In the genomic region with DNA sequence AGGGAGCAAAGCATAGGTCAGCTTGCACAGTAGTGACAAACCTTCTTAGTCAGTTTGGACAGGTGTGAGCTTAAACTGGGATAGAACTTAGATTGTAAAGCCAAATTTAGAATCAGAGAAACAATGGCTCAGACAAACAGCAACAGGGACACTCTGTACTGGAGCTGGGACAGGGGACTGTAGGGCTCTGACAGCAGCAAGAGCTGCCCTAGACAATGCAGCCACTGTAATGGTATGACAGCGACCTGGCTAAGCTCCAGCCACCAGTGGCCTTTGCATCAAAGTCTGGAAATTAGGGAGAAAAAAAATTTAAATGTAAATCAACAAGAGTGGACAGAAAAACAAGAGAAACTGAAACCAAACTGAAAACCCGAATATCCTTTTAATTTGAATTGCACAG, we compare ENCODE assay signal across 9 mouse cellular contexts. TPM values are rescaled to one million over a fixed set of nuclear protein-coding genes. Genes with fewer than 3 reads are reported as not detected.
DNase-seq lines count a peak whose midpoint lies in the region; ATAC-seq lines count a peak whose summit lies in the region.
"Had no signal": no experiment of that assay in that cellular context is flagged by ENCODE, and none has a peak within 500 bp of the region (broad histone marks: within the 10 kb centered on the region; RNA-seq: fewer than 3 reads in every experiment).

No protein-coding gene starts in this region.

- H3K9me3 ChIP-seq in liver, embryonic 12.5 days (replicated peaks) = no peaks in the 10 kb centered on the region
- H3K9me3 ChIP-seq: liver, embryonic 15.5 days had no signal

- DNase-seq in liver = no peak
- peak; percentile 13 for DNase-seq in cerebellum, adult 9-11 months
- DNase-seq in kidney, adult 11 months = peak; percentile 46
- peak; percentile 23 for DNase-seq in lung, postnatal 10 days
- DNase-seq in spleen, postnatal 10 days (ENCODE audit: low spot score in 2 of 2) = no peak
- DNase-seq in thymus, postnatal 4 days = no peak
- no peak for DNase-seq in spleen, adult 12 weeks (ENCODE audit: low spot score)

- H3K27ac ChIP-seq in liver, embryonic 12.5 days = peak overlapping the region; percentile 30; the same call in 1 of the 2 replicates
- H3K27ac ChIP-seq: liver, embryonic 15.5 days had no signal

- WGBS in liver, embryonic 12.5 days (ENCODE audit: insufficient replicate concordance) = 46% methylated on average over 2 of the region's 2 CpGs

- 0 out of 2 replicates have a peak, but pooled peaks cover 5% of the 10 kb centered on the region for H3K27me3 ChIP-seq in liver, embryonic 12.5 days (replicated peaks)
- H3K27me3 ChIP-seq: liver, embryonic 15.5 days had no signal

- peaks cover 9% of the 10 kb centered on the region; the same call in 1 of the 2 replicates for H3K4me1 ChIP-seq in liver, embryonic 12.5 days
- H3K4me1 ChIP-seq: liver, embryonic 15.5 days had no signal

- H3K36me3 ChIP-seq in liver, embryonic 12.5 days = no peaks in the 10 kb centered on the region
- H3K36me3 ChIP-seq: liver, embryonic 15.5 days had no signal

- H3K4me3 ChIP-seq in liver, embryonic 12.5 days = no peak overlapping the region
- H3K4me3 ChIP-seq: liver, embryonic 15.5 days had no signal

- no peak overlapping the region for H3K9ac ChIP-seq in liver, embryonic 12.5 days
- H3K9ac ChIP-seq: liver, embryonic 15.5 days had no signal

- H3K4me2 ChIP-seq in liver, embryonic 12.5 days = no peak overlapping the region
- H3K4me2 ChIP-seq: liver, embryonic 15.5 days had no signal

- no peak for ATAC-seq in liver, embryonic 12.5 days

RNA-seq across cellular contexts. Expression of gene Armc3, which starts 53.2 kb away (rescaled TPM):
- not detected in 2 replicates for polyA plus RNA-seq in liver, embryonic 12.5 days (2016; fragmentation: Nextera tagmentation; extraction: Ambion mirVana)

Comparison
In these comparisons a context has a peak if more than half of its experiments do, and no peak if none do; other contexts are left out.
1. DNase-seq: peak in cerebellum, adult 9-11 months (single experiment), kidney, adult 11 months (single experiment) and lung, postnatal 10 days (single experiment); none in liver (single experiment), spleen, postnatal 10 days (0 of 2), thymus, postnatal 4 days (single experiment) and spleen, adult 12 weeks (single experiment).